8 mouse cellular contexts compared by ENCODE assay signal in the genomic region with DNA sequence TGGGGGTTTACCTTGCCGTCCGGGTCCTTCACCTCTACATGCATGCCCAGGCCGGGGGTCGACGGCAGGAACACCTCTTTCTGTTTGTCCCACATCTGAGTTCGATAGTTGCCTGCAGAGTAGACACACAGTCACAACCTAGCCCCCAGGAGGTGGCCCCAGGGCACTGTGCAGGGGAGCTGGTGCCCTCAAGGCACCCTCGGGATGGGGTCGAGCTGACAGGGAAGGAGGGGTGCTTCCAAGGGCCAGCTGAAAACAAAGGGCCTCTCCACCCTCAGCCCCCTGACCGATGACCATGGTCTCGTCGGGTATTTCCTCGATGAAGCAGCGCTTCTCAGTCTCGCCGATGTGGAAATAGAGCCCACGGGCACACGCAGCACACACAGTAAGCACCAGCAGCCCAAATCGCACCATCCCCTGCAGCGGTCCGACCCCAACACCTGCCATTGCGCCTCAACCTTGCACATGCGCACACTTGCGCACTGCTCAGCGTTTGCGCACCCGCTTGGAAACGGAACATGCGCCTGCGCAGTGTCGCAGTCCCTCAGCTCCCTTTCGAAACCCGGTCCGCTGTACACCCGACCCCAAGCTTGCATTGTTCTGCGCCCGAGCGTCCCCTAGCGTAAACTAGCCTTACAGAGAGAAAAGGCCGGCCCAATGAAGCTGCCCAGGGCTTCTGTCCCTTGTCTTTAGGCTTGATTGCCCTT. TPM values are rescaled to one million over a fixed set of nuclear protein-coding genes. Genes with fewer than 3 reads are reported as not detected.
DNase-seq lines count a peak whose midpoint lies in the region; ATAC-seq lines count a peak whose summit lies in the region.

A gene (minus strand): TSS at position 484 of the 707 bp plus-strand sequence.

- H3K9ac ChIP-seq in kidney, embryonic 15.5 days: peak within 1 kb of the TSS; percentile 88

- H3K27ac ChIP-seq in heart, embryonic 10.5 days: peak within 1 kb of the TSS; percentile 90
- peak within 1 kb of the TSS; percentile 49 for H3K27ac ChIP-seq in kidney, embryonic 15.5 days

- peaks cover 24% of the 10 kb centered on the region for H3K36me3 ChIP-seq in heart, embryonic 10.5 days
- H3K36me3 ChIP-seq in kidney, embryonic 15.5 days: peaks cover 23% of the 10 kb centered on the region

- peak within 1 kb of the TSS; percentile 96 for H3K4me3 ChIP-seq in heart, embryonic 10.5 days
- peak within 1 kb of the TSS; percentile 88 for H3K4me3 ChIP-seq in kidney, embryonic 15.5 days (replicated peaks)

- peak; percentile 96 for DNase-seq in B cell, adult 2 months
- peak; percentile 99 for DNase-seq in brain, adult 2 months (ENCODE audit: low read depth, low spot score)
- DNase-seq in heart, embryonic 10.5 days (ENCODE audit: low spot score): peak; percentile 97
- peak; percentile 97 for DNase-seq in liver
- peak; percentile 98 to 100 for DNase-seq in spleen, postnatal 4 days (ENCODE audit: low spot score in 2 of 2)

- peak within 1 kb of the TSS; percentile 71 for H3K4me2 ChIP-seq in kidney, embryonic 15.5 days

- peaks cover 14% of the 10 kb centered on the region for H3K4me1 ChIP-seq in heart, embryonic 10.5 days
- H3K4me1 ChIP-seq in kidney, embryonic 15.5 days: peaks cover 25% of the 10 kb centered on the region

- H3K9me3 ChIP-seq in heart, embryonic 10.5 days: no peaks in the 10 kb centered on the region
- no peaks in the 10 kb centered on the region for H3K9me3 ChIP-seq in kidney, embryonic 15.5 days (replicated peaks)

- H3K27me3 ChIP-seq in heart, embryonic 10.5 days (ENCODE audit: insufficient read depth, poor library complexity, severe bottlenecking): no peaks in the 10 kb centered on the region
- no peaks in the 10 kb centered on the region for H3K27me3 ChIP-seq in kidney, embryonic 15.5 days

- peak; percentile 97 for ATAC-seq in erythroblast, adult 5-6 weeks (replicated peaks; ENCODE audit: low FRiP score, poor library complexity, severe bottlenecking)
- peak; percentile 98 for ATAC-seq in kidney, embryonic 15.5 days (replicated peaks; ENCODE audit: low FRiP score)
- peak; percentile 96 for ATAC-seq in monocyte, adult 5-6 weeks (replicated peaks; ENCODE audit: insufficient number of reproducible peaks, low FRiP score, low TSS enrichment, poor library complexity, severe bottlenecking)

- WGBS in heart, embryonic 10.5 days: under 1% methylated on average over 39 of the region's 39 CpGs
- WGBS in kidney, embryonic 15.5 days: under 1% methylated on average over 39 of the region's 39 CpGs

RNA-seq across cellular contexts. Expression of the gene that starts here (rescaled TPM):
- total RNA-seq in erythroblast, adult 5-6 weeks (2015; ENCODE audit: low replicate concordance): 10.0 and 11.7 TPM in 2 replicates
- total RNA-seq in erythroblast, adult 5-6 weeks (2017; ENCODE audit: low replicate concordance): 7.4 and 13.2 TPM in 2 replicates
- 85.6 and 101 TPM in 2 replicates for polyA plus RNA-seq in heart, embryonic 10.5 days (2016; fragmentation: Nextera tagmentation; extraction: Ambion mirVana)
- 130 and 133 TPM in 2 replicates for polyA plus RNA-seq in kidney, embryonic 15.5 days (2015; fragmentation: Nextera tagmentation; extraction: Ambion mirVana)
- 21.0 to 35.8 TPM (median 33.1 TPM) in 3 replicates for total RNA-seq in monocyte, adult 5-6 weeks (2017)

Comparison
In these comparisons a context has a peak if more than half of its experiments do, and no peak if none do; other contexts are left out.
1. Peak in every context shown above with its lines: DNase-seq, ATAC-seq, H3K4me3 ChIP-seq and H3K27ac ChIP-seq.